Comparison of ENCODE assay signal across 12 mouse cellular contexts in the genomic region with DNA sequence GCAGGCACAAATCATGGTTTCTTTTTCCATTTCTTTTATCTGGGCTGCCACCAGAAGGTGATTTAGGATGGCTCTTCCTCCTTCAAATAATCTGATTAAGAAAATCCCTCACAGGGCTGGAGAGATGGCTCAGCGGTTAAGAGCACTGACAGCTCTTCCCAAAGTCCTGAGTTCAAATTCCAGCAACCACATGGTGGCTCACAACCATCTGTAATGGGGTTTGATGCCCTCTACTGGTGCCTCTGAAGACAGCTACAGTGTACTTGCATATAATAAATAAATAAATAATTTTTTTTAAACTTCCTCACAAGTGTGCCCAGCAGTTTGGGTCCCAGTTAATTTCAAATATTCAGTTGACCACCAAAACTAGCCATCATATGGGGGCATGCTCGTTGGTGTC. TPM values are rescaled to one million over a fixed set of nuclear protein-coding genes. Genes with fewer than 3 reads are reported as not detected.
DNase-seq lines count a peak whose midpoint lies in the region; ATAC-seq and TF ChIP-seq lines count a peak whose summit lies in the region.
"Had no signal": no experiment of that assay in that cellular context is flagged by ENCODE, and none has a peak within 500 bp of the region (broad histone marks: within the 10 kb centered on the region; RNA-seq: fewer than 3 reads in every experiment).

No protein-coding gene starts in this region.

- H3K9me3 ChIP-seq in kidney, postnatal 0 days (replicated peaks; ENCODE audit: low read length) = no peaks in the 10 kb centered on the region
- no peaks in the 10 kb centered on the region for H3K9me3 ChIP-seq in ES-E14 (ENCODE audit: control insufficient read depth, insufficient read depth, low read depth, low read length)
- H3K9me3 ChIP-seq in stomach, postnatal 0 days (ENCODE audit: control insufficient read depth, low read length) = peaks cover 3% of the 10 kb centered on the region; the same call in 1 of the 2 replicates

- TF ChIP-seq EP300 in stomach, postnatal 0 days (optimal IDR thresholded peaks at IDR 0.05) = no peak

- H3K27me3 ChIP-seq in kidney, postnatal 0 days (ENCODE audit: insufficient read depth, low read length) = no peaks in the 10 kb centered on the region
- H3K27me3 ChIP-seq in stomach, postnatal 0 days (ENCODE audit: control insufficient read depth, insufficient read depth, low read length) = no peaks in the 10 kb centered on the region

- H3K27ac ChIP-seq in kidney, postnatal 0 days = no peak overlapping the region
- no peak overlapping the region for H3K27ac ChIP-seq in ES-E14 (ENCODE audit: insufficient read depth, low read depth, low read length, poor library complexity, severe bottlenecking)
- H3K27ac ChIP-seq in stomach, postnatal 0 days (replicated peaks) = no peak overlapping the region

- H3K36me3 ChIP-seq in kidney, postnatal 0 days (ENCODE audit: insufficient read depth, low read length) = peaks cover 11% of the 10 kb centered on the region
- peaks cover 17% of the 10 kb centered on the region for H3K36me3 ChIP-seq in ES-E14 (ENCODE audit: control insufficient read depth, insufficient read depth, low read length, poor library complexity, severe bottlenecking)
- peaks cover 4% of the 10 kb centered on the region; the same call in 1 of the 2 replicates for H3K36me3 ChIP-seq in stomach, postnatal 0 days (ENCODE audit: control insufficient read depth, insufficient read depth, low read length)

- H3K4me3 ChIP-seq in kidney, postnatal 0 days (replicated peaks; ENCODE audit: low read depth, low read length) = no peak overlapping the region
- no peak overlapping the region for H3K4me3 ChIP-seq in ES-E14 (ENCODE audit: insufficient read depth in 1 of 2, low read depth in 1 of 2, low read length in 2 of 2, poor library complexity in 1 of 2, severe bottlenecking in 1 of 2)
- H3K4me3 ChIP-seq in stomach, postnatal 0 days (ENCODE audit: low read depth, low read length) = no peak overlapping the region
- H3K4me3 ChIP-seq: hindbrain, embryonic 10.5 days; megakaryocyte, embryonic 14.5 days had no signal

- H3K4me1 ChIP-seq in kidney, postnatal 0 days (replicated peaks; ENCODE audit: insufficient read depth, low read length) = 0 out of 2 replicates have a peak, but pooled peaks cover 5% of the 10 kb centered on the region
- peaks cover 0 to 7% of the 10 kb centered on the region in 2 experiments; a peak in 1 of 4 replicates for H3K4me1 ChIP-seq in ES-E14 (ENCODE audit: control insufficient read depth in 2 of 2, insufficient read depth in 2 of 2, low read length in 2 of 2, poor library complexity in 1 of 2)
- H3K4me1 ChIP-seq in stomach, postnatal 0 days (replicated peaks; ENCODE audit: control insufficient read depth, insufficient read depth) = no peaks in the 10 kb centered on the region

- WGBS in kidney, postnatal 0 days = 78% methylated on average over 2 of the region's 2 CpGs
- WGBS in stomach, postnatal 0 days = 78% methylated on average over 2 of the region's 2 CpGs

- in situ Hi-C loops in ES-E14 (cut with MboI; ENCODE audit: low sequenced_read_pairs in 2 of 2, unreplicated experiment in 2 of 2) = no loop called here

- peak; percentile 58 for TF ChIP-seq CTCF in kidney, postnatal 0 days (IDR thresholded peaks at IDR 0.05; ENCODE audit: low read depth)
- peak; percentile 56 for TF ChIP-seq CTCF in stomach, postnatal 0 days (IDR thresholded peaks at IDR 0.05; ENCODE audit: low read depth)

- no peak overlapping the region for H3K4me2 ChIP-seq in kidney, postnatal 0 days (ENCODE audit: low read length)
- H3K4me2 ChIP-seq in stomach, postnatal 0 days (replicated peaks; ENCODE audit: low read depth) = no peak overlapping the region

- DNase-seq in kidney, postnatal 0 days (ENCODE audit: low spot score) = peak; percentile 38
- DNase-seq in kidney, adult 9 months = no peak
- peak; percentile 36 for DNase-seq in retina, postnatal 1 day
- no peak for DNase-seq in retina, embryonic 14.5 days (ENCODE audit: low spot score)
- DNase-seq in ES-E14 (ENCODE audit: low read depth, low spot score) = no peak
- no peak for DNase-seq in stomach, postnatal 0 days (ENCODE audit: low spot score)
- DNase-seq: adrenal gland, postnatal 14 days had no signal

- ATAC-seq in kidney, postnatal 0 days (replicated peaks; ENCODE audit: low FRiP score, low read depth) = no peak
- no peak for ATAC-seq in stomach, postnatal 0 days (ENCODE audit: low FRiP score, low TSS enrichment)
- ATAC-seq in megakaryocyte progenitor cell, adult 5-6 weeks (replicated peaks; ENCODE audit: poor library complexity) = no peak

- H3K9ac ChIP-seq in kidney, postnatal 0 days (ENCODE audit: low read depth, low read length) = no peak overlapping the region
- no peak overlapping the region for H3K9ac ChIP-seq in ES-E14 (ENCODE audit: insufficient read depth, low read depth, low read length, poor library complexity, severe bottlenecking)
- no peak overlapping the region for H3K9ac ChIP-seq in stomach, postnatal 0 days (ENCODE audit: low read length)

TF ChIP-seq in ES-E14, 5 proteins besides CTCF, POLR2A, EP300 and RAD21:
- TF ChIP-seq HCFC1 (IDR thresholded peaks at IDR 0.05; ENCODE audit: borderline replicate concordance, insufficient read depth, low read length) (no peak), CHD2 (IDR thresholded peaks at IDR 0.05; ENCODE audit: low read depth, low read length) (no peak), MAFK (IDR thresholded peaks at IDR 0.05; ENCODE audit: insufficient read depth, low read depth, low read length) (no peak), ZNF384 (IDR thresholded peaks at IDR 0.05; ENCODE audit: low read depth, low read length) (peak; percentile 71)

RNA-seq across cellular contexts. Expression of a gene that starts 1.2 kb away (rescaled TPM):
- polyA plus RNA-seq in kidney, postnatal 0 days (2015; fragmentation: Nextera tagmentation; extraction: Ambion mirVana) = 8.3 and 8.7 TPM in 2 replicates
- 24.8 and 28.3 TPM in 2 replicates for total RNA-seq in ES-E14 (2012; rRNA removed)
- 5.9 and 6.2 TPM in 2 replicates for polyA plus RNA-seq in stomach, postnatal 0 days (2015; fragmentation: Nextera tagmentation; extraction: Ambion mirVana)
- total RNA-seq in megakaryocyte progenitor cell, adult 5-6 weeks (2015) = 5.5 and 6.2 TPM in 2 replicates
- 5.8 and 11.5 TPM in 2 replicates for total RNA-seq in megakaryocyte progenitor cell, adult 5-6 weeks (2017)

RNA-seq across cellular contexts. Expression of a gene that starts 6.3 kb away (rescaled TPM):
- not detected in 2 replicates for polyA plus RNA-seq in kidney, postnatal 0 days (2015; fragmentation: Nextera tagmentation; extraction: Ambion mirVana)
- 6.8 and 8.0 TPM in 2 replicates for total RNA-seq in ES-E14 (2012; rRNA removed)
- not detected in 2 replicates for polyA plus RNA-seq in stomach, postnatal 0 days (2015; fragmentation: Nextera tagmentation; extraction: Ambion mirVana)
- not detected in 2 replicates for total RNA-seq in megakaryocyte progenitor cell, adult 5-6 weeks (2015)
- total RNA-seq in megakaryocyte progenitor cell, adult 5-6 weeks (2017) = not detected in 2 replicates
- total RNA-seq: adrenal gland, postnatal 14 days; heart, adult 8-10 months had no signal
- polyA plus RNA-seq: kidney, embryonic 14.5 days had no signal

RNA-seq across cellular contexts. Expression of a gene that starts 29.3 kb away (rescaled TPM):
- polyA plus RNA-seq in kidney, postnatal 0 days (2015; fragmentation: Nextera tagmentation; extraction: Ambion mirVana) = 0.14 and 0.28 TPM in 2 replicates
- 0.67 and 0.74 TPM in 2 replicates for total RNA-seq in ES-E14 (2012; rRNA removed)
- 0.49 and 0.52 TPM in 2 replicates for polyA plus RNA-seq in stomach, postnatal 0 days (2015; fragmentation: Nextera tagmentation; extraction: Ambion mirVana)
- total RNA-seq in megakaryocyte progenitor cell, adult 5-6 weeks (2015) = not detected in 2 replicates
- total RNA-seq in megakaryocyte progenitor cell, adult 5-6 weeks (2017) = not detected in 2 replicates

RNA-seq across cellular contexts. Expression of a gene that starts 31.2 kb away (rescaled TPM):
- 0.22 and 0.24 TPM in 2 replicates for polyA plus RNA-seq in kidney, postnatal 0 days (2015; fragmentation: Nextera tagmentation; extraction: Ambion mirVana)
- 0.79 and 1.0 TPM in 2 replicates for total RNA-seq in ES-E14 (2012; rRNA removed)
- 0.24 and 0.30 TPM in 2 replicates for polyA plus RNA-seq in stomach, postnatal 0 days (2015; fragmentation: Nextera tagmentation; extraction: Ambion mirVana)
- 0.07 TPM in 2 replicates for total RNA-seq in megakaryocyte progenitor cell, adult 5-6 weeks (2015)
- total RNA-seq in megakaryocyte progenitor cell, adult 5-6 weeks (2017) = 0.25 TPM in 1 of 2 replicates, not detected in the other
- total RNA-seq: adrenal gland, postnatal 14 days; heart, adult 8-10 months had no signal

RNA-seq across cellular contexts. Expression of a gene that starts 31.2 kb away (rescaled TPM):
- 27.1 and 29.4 TPM in 2 replicates for polyA plus RNA-seq in kidney, postnatal 0 days (2015; fragmentation: Nextera tagmentation; extraction: Ambion mirVana)
- 19.5 and 19.7 TPM in 2 replicates for total RNA-seq in ES-E14 (2012; rRNA removed)
- polyA plus RNA-seq in stomach, postnatal 0 days (2015; fragmentation: Nextera tagmentation; extraction: Ambion mirVana) = 21.3 and 21.4 TPM in 2 replicates
- total RNA-seq in megakaryocyte progenitor cell, adult 5-6 weeks (2015) = 13.0 and 13.1 TPM in 2 replicates
- 42.6 and 52.8 TPM in 2 replicates for total RNA-seq in megakaryocyte progenitor cell, adult 5-6 weeks (2017)

Comparison
In these comparisons a context has a peak if more than half of its experiments do, and no peak if none do; other contexts are left out.
1. DNase-seq: peak in kidney, postnatal 0 days (single experiment) and retina, postnatal 1 day (single experiment); none in kidney, adult 9 months (single experiment), retina, embryonic 14.5 days (single experiment), ES-E14 (single experiment) and stomach, postnatal 0 days (single experiment).